Mouse (Mus musculus): ENCODE measurements at regions not wholly inside any gene's neighbourhood (a gene's known extent, or its start where the extent isn't known, plus 50 kb on each side); places are given as distances from the start of the nearest gene placed in this dataset.

DNA sequence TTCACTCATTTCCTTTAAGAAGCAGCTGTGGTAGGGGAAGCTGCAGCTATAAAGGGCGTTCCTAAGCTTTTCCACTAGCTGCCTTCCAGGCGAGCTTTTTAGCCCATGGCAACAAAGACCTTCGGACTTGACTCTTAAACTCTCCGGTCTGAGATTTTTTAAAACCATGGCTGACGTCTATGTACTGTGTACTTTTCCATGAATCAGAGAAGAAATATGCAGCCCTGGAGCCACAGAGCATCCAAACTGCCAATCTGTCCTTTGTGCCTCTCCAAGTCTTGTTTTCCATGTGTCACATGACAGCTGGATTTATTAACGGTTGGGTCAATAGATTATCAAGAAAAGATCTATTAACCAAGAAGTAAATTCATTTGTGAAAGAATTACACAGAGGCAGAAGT, 78.9 kb upstream of the Gm9887 start:
- TF ChIP-seq MYOD1 (IDR thresholded peaks at IDR 0.05; ENCODE audit: control insufficient read depth, insufficient read length, low read depth), result no peak
- no peak for TF ChIP-seq CTCF (IDR thresholded peaks at IDR 0.05; ENCODE audit: control insufficient read depth, insufficient read depth, insufficient read length)

Measured in C2C12 (cell line).